Mouse (Mus musculus): ENCODE results near the gene B9d2. TPM values are rescaled to one million over a fixed set of nuclear protein-coding genes. Genes with fewer than 3 reads are reported as not detected.

B9d2 gene
- 44.3 and 47.9 TPM in 2 replicates for polyA plus RNA-seq (2014; fragmentation: Nextera tagmentation; extraction: Ambion mirVana)

DNA sequence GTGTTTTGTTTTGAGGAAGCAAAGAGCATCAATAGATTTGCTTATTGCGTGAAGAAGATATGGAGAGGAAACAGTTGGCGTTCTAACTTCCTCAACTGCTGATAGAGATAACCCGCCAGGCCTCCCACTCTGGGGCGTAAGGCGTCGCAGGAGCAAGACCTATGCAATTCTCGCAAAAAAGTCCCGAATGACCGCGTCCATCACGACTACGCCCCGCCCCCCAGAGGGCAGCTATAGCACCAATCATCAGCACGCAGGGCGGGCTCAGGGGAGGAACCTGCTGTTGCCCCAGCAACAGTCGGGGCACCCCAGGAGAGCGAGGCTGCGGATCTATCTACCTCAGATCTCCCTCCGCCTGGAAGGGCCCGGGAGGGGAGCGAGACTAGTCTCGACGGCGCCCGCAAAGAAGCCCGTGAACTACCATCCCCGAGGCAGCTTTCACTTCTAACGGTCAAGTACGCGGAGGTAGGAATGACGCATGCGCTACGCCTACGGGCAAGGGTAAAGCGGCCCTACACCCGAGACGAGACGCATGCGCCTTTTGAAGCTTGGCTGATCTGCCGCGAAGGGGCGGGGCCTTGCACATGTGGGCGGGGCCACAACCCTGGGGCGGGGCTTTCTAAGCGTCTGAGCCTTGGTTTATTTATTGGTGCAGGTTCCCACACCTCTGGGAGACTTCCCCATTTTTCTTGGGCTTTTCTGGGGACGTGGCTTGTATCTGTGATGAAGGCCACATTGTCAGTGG, at the start of gene B9d2:
TSS of gene B9d2 (plus strand) at position 267 of the 745 bp plus-strand sequence.
- peak within 1 kb of the TSS; percentile 58 for H3K4me2 ChIP-seq (ENCODE audit: low read length)
- peaks cover 10% of the 10 kb centered on the region for H3K4me1 ChIP-seq (ENCODE audit: control insufficient read depth, insufficient read depth, low read length)
- peak within 1 kb of the TSS; percentile 96 for H3K27ac ChIP-seq (replicated peaks; ENCODE audit: low read depth, low read length)
- H3K4me3 ChIP-seq (replicated peaks; ENCODE audit: low read depth, low read length) = peak within 1 kb of the TSS; percentile 63
- no peaks in the 10 kb centered on the region for H3K36me3 ChIP-seq (ENCODE audit: control insufficient read depth, insufficient read depth, low read length)
- H3K9me3 ChIP-seq (ENCODE audit: control insufficient read depth, low read length) = no peaks in the 10 kb centered on the region
- peak within 1 kb of the TSS; percentile 66 for H3K9ac ChIP-seq (replicated peaks; ENCODE audit: low read length)
- ATAC-seq (ENCODE audit: low FRiP score, low TSS enrichment) (peak; percentile 95), DNase-seq (peak; percentile 97)
- H3K27me3 ChIP-seq (ENCODE audit: control insufficient read depth, insufficient read depth, low read length) = peaks cover 2% of the 10 kb centered on the region; the same call in 1 of the 2 replicates
- under 1% methylated on average over 46 of the region's 46 CpGs for WGBS

DNA sequence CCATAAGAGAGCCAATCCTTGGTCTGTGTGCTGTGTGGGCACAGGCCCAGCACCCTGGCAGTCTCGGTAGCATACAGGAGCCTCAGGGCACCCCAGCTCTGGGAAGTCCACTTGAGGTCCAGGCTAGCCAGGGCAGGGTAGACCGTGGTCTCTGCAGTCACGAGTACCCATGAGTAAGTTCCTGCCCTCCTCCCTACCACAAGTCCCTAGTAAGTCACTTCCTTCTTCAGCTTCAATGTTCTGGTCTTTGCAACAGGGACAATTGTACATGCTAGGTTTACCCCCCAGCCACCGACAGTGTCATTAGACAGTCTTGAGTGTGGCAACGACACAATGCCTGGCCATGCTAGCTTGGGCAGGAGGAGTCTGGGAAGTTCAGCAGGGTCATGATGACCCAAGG, 47.9 kb upstream of the B9d2 start:
- Histone ChIP-seq H3K27ac (replicated peaks; ENCODE audit: low read depth, low read length) (no peak overlapping the region), H3K9ac (replicated peaks; ENCODE audit: low read length) (no peak overlapping the region), H3K4me1 (ENCODE audit: control insufficient read depth, insufficient read depth, low read length) (no peaks in the 10 kb centered on the region), H3K9me3 (ENCODE audit: control insufficient read depth, low read length) (no peaks in the 10 kb centered on the region), H3K27me3 (ENCODE audit: control insufficient read depth, insufficient read depth, low read length) (peaks cover 10% of the 10 kb centered on the region; the same call in 1 of the 2 replicates), H3K4me3 (replicated peaks; ENCODE audit: low read depth, low read length) (no peak overlapping the region), H3K4me2 (ENCODE audit: low read length) (no peak overlapping the region), H3K36me3 (ENCODE audit: control insufficient read depth, insufficient read depth, low read length) (peaks cover 75% of the 10 kb centered on the region)
- no peak for DNase-seq
- 91% methylated on average over 5 of the region's 5 CpGs for WGBS
- no peak for ATAC-seq (ENCODE audit: low FRiP score, low TSS enrichment)

DNA sequence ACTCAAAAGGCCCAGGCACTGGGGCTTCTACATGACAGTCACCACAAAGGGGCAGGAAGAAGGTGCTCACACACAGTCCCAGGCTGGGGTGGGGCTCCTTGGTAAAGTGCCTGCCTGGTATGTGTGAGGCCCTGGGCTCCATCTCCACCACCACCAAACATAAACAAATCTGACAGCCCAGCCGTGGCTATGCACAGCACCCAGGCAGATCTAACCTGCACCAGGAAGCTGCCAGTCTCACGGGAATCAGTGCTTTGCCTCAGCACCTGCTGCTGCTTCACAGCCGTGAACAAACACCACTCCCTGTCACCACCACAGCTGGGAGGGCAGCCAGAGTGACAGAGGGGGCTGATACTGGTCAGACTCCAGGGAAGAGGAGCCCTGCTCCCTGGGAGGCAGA, 44.2 kb upstream of the B9d2 start:
- DNase-seq = no peak
- H3K9me3 ChIP-seq (ENCODE audit: control insufficient read depth, low read length) = no peaks in the 10 kb centered on the region
- no peak for ATAC-seq (ENCODE audit: low FRiP score, low TSS enrichment)
- H3K27me3 ChIP-seq (ENCODE audit: control insufficient read depth, insufficient read depth, low read length) = no peaks in the 10 kb centered on the region
- no peak overlapping the region for H3K4me3 ChIP-seq (replicated peaks; ENCODE audit: low read depth, low read length)
- H3K4me1 ChIP-seq (ENCODE audit: control insufficient read depth, insufficient read depth, low read length) = no peaks in the 10 kb centered on the region
- H3K4me2 ChIP-seq (ENCODE audit: low read length) = no peak overlapping the region
- no peak overlapping the region for H3K27ac ChIP-seq (replicated peaks; ENCODE audit: low read depth, low read length)
- no peak overlapping the region for H3K9ac ChIP-seq (replicated peaks; ENCODE audit: low read length)
- 73% methylated on average over 3 of the region's 3 CpGs for WGBS
- peaks cover 80% of the 10 kb centered on the region for H3K36me3 ChIP-seq (ENCODE audit: control insufficient read depth, insufficient read depth, low read length)

DNA sequence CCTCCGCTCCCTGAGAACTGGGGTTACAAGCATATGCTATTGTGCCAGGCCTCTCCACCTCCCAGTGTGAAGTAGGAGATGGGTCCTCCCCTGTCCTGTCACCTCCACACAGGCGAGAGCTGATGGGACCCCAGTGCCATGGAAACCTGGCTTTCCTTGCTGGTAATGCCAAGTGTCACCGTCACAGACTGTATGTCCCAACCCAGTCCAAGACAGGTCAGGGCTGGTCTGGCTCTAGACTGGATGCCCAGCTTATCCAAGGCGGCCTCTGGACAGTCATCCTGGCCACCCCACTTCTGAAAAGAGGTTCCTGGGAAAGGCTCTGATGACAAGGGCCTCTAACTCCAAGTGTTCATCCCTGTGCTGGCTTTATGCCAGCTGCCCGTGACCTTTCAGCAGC, 43.5 kb upstream of the B9d2 start:
- H3K9ac ChIP-seq (replicated peaks; ENCODE audit: low read length) = no peak overlapping the region
- no peaks in the 10 kb centered on the region for H3K9me3 ChIP-seq (ENCODE audit: control insufficient read depth, low read length)
- no peak overlapping the region for H3K4me3 ChIP-seq (replicated peaks; ENCODE audit: low read depth, low read length)
- H3K4me1 ChIP-seq (ENCODE audit: control insufficient read depth, insufficient read depth, low read length) = no peaks in the 10 kb centered on the region
- no peak overlapping the region for H3K27ac ChIP-seq (replicated peaks; ENCODE audit: low read depth, low read length)
- H3K27me3 ChIP-seq (ENCODE audit: control insufficient read depth, insufficient read depth, low read length) = no peaks in the 10 kb centered on the region
- H3K4me2 ChIP-seq (ENCODE audit: low read length) = no peak overlapping the region
- no peak for ATAC-seq (ENCODE audit: low FRiP score, low TSS enrichment)
- DNase-seq = no peak
- 91% methylated on average over 5 of the region's 5 CpGs for WGBS
- peaks cover 79% of the 10 kb centered on the region for H3K36me3 ChIP-seq (ENCODE audit: control insufficient read depth, insufficient read depth, low read length)

DNA sequence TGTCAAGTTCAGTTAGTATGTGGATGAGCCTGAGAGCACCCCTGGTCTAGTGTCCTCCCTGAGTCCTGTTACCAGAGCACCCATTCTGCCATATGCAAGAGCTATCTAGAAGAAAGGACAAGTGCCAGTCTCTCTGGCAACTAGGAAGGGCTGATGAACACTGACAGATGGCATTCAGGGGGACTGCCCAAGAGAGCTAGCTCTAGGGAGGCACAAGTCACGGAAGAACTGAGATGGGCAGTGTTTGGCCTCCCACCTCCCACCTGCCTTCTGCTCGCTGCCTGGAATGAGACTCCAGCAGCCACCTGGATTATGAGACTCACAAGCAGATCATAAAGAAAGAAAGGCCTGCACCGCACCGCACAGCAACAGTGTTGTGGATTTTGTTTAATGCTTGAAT, 40.8 kb upstream of the B9d2 start:
- DNase-seq (no peak), ATAC-seq (ENCODE audit: low FRiP score, low TSS enrichment) (no peak)
- H3K27ac ChIP-seq (replicated peaks; ENCODE audit: low read depth, low read length) = no peak overlapping the region
- no peak overlapping the region for H3K4me3 ChIP-seq (replicated peaks; ENCODE audit: low read depth, low read length)
- 91% methylated on average over 4 of the region's 4 CpGs for WGBS
- no peaks in the 10 kb centered on the region for H3K27me3 ChIP-seq (ENCODE audit: control insufficient read depth, insufficient read depth, low read length)
- H3K4me1 ChIP-seq (ENCODE audit: control insufficient read depth, insufficient read depth, low read length) = no peaks in the 10 kb centered on the region
- no peak overlapping the region for H3K9ac ChIP-seq (replicated peaks; ENCODE audit: low read length)
- H3K9me3 ChIP-seq (ENCODE audit: control insufficient read depth, low read length) = no peaks in the 10 kb centered on the region
- H3K36me3 ChIP-seq (ENCODE audit: control insufficient read depth, insufficient read depth, low read length) = peaks cover 59% of the 10 kb centered on the region
- H3K4me2 ChIP-seq (ENCODE audit: low read length) = no peak overlapping the region

DNA sequence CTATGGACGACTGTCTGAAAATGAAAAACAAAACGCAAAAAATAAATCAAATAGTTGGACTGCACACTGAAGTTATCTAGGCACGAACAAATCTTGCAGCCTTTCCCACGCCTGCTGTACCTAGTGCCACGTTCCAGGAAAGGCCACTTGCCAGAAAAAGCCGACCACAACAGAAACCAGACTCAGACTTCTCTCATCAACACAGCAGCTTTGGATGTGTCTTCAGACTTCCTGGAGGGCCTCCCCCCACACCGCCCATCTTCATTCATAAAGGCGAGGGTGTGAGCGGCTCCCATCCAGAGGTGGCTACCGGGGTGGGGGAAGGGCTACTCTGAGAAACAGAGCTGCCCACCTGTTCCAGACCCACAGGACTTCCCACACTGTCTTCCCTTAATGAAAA, 36.4 kb upstream of the B9d2 start:
- Histone ChIP-seq H3K4me3 (replicated peaks; ENCODE audit: low read depth, low read length) (no peak overlapping the region), H3K27ac (replicated peaks; ENCODE audit: low read depth, low read length) (no peak overlapping the region), H3K36me3 (ENCODE audit: control insufficient read depth, insufficient read depth, low read length) (peaks cover 24% of the 10 kb centered on the region), H3K9me3 (ENCODE audit: control insufficient read depth, low read length) (no peaks in the 10 kb centered on the region), H3K9ac (replicated peaks; ENCODE audit: low read length) (no peak overlapping the region), H3K4me2 (ENCODE audit: low read length) (no peak overlapping the region), H3K27me3 (ENCODE audit: control insufficient read depth, insufficient read depth, low read length) (no peaks in the 10 kb centered on the region), H3K4me1 (ENCODE audit: control insufficient read depth, insufficient read depth, low read length) (no peaks in the 10 kb centered on the region)
- ATAC-seq (ENCODE audit: low FRiP score, low TSS enrichment) (no peak), DNase-seq (no peak)
- 84% methylated on average over 10 of the region's 10 CpGs for WGBS

DNA sequence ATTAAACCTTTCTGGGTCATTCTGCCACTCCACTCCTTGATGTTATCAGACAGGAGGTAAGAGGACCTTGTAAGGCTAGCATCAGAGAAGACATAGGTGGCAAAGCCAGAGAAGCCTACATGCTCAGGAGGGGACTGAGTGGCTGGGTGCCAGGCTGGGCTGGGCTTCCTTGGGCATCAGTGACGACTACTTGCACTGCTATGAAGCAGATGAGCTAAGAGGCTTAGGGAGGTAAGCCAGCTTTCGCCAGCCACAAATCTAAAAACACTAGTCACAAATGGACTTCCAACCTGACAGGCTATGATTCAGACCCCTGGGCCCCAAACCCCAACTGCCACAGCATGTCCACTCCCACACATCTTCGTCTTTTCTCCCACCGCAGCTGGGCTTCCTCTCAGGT, 35.9 kb upstream of the B9d2 start:
- Histone ChIP-seq H3K27ac (replicated peaks; ENCODE audit: low read depth, low read length) (no peak overlapping the region), H3K4me3 (replicated peaks; ENCODE audit: low read depth, low read length) (no peak overlapping the region), H3K9me3 (ENCODE audit: control insufficient read depth, low read length) (no peaks in the 10 kb centered on the region), H3K4me2 (ENCODE audit: low read length) (no peak overlapping the region), H3K36me3 (ENCODE audit: control insufficient read depth, insufficient read depth, low read length) (peaks cover 24% of the 10 kb centered on the region), H3K27me3 (ENCODE audit: control insufficient read depth, insufficient read depth, low read length) (no peaks in the 10 kb centered on the region), H3K9ac (replicated peaks; ENCODE audit: low read length) (no peak overlapping the region), H3K4me1 (ENCODE audit: control insufficient read depth, insufficient read depth, low read length) (no peaks in the 10 kb centered on the region)
- DNase-seq (no peak), ATAC-seq (ENCODE audit: low FRiP score, low TSS enrichment) (no peak)
- 82% methylated on average over 4 of the region's 4 CpGs for WGBS

DNA sequence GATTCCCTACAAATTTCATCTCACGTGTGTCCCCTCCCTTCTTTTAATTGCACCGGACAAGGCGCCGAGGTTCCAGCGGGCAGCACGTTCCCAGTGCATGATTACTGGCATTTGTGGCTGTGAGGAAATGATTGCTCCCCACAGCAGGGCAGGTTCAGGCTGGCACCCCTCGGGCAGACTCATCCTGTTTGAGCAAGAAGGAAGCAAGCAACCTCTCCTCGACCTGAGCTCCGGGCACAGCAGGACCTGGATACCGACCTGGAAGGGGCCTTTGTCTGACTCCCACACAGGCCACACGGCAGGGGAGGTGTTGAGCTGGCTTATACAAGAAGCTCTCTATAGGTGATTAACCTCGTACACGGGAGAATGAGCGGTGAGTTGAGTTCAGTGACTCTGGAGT, 35.5 kb upstream of the B9d2 start:
- peaks cover 20% of the 10 kb centered on the region for H3K36me3 ChIP-seq (ENCODE audit: control insufficient read depth, insufficient read depth, low read length)
- no peaks in the 10 kb centered on the region for H3K9me3 ChIP-seq (ENCODE audit: control insufficient read depth, low read length)
- ATAC-seq (ENCODE audit: low FRiP score, low TSS enrichment) (no peak), DNase-seq (no peak)
- H3K4me3 ChIP-seq (replicated peaks; ENCODE audit: low read depth, low read length) = no peak overlapping the region
- H3K27ac ChIP-seq (replicated peaks; ENCODE audit: low read depth, low read length) = no peak overlapping the region
- no peaks in the 10 kb centered on the region for H3K27me3 ChIP-seq (ENCODE audit: control insufficient read depth, insufficient read depth, low read length)
- no peaks in the 10 kb centered on the region for H3K4me1 ChIP-seq (ENCODE audit: control insufficient read depth, insufficient read depth, low read length)
- 51% methylated on average over 14 of the region's 14 CpGs for WGBS
- no peak overlapping the region for H3K4me2 ChIP-seq (ENCODE audit: low read length)
- no peak overlapping the region for H3K9ac ChIP-seq (replicated peaks; ENCODE audit: low read length)

DNA sequence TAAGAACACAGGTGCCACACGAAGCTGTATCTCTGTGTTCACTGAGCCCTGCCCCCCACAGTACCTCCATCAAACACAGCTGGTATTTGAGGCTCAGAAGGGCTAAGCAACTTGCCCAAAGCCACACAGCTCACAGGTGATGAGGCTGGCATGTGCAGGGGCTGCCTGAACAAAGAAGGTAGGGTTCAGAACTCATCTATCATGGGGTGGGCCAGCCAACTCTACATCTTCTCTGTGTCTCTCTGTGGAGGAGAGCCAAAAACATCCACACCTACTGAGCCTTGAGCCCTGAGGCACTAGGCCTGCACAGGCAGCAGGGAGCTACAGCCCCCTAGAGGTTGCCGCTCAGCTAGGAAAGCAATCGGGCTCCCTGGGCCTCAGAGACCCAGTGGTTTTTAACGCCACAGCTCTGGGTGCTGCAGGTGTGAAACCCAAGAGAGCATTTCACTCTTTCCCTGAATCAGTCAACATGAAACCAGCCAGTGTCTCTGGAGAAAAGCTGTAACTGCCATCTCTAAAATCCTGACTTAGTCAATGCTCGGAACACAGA, 32.9 kb upstream of the B9d2 start:
- 0 out of 2 replicates have a peak, but pooled peaks cover 8% of the 10 kb centered on the region for H3K36me3 ChIP-seq (ENCODE audit: control insufficient read depth, insufficient read depth, low read length)
- no peaks in the 10 kb centered on the region for H3K4me1 ChIP-seq (ENCODE audit: control insufficient read depth, insufficient read depth, low read length)
- H3K27me3 ChIP-seq (ENCODE audit: control insufficient read depth, insufficient read depth, low read length) = no peaks in the 10 kb centered on the region
- no peak overlapping the region for H3K4me3 ChIP-seq (replicated peaks; ENCODE audit: low read depth, low read length)
- no peak overlapping the region for H3K4me2 ChIP-seq (ENCODE audit: low read length)
- no peaks in the 10 kb centered on the region for H3K9me3 ChIP-seq (ENCODE audit: control insufficient read depth, low read length)
- H3K9ac ChIP-seq (replicated peaks; ENCODE audit: low read length) = no peak overlapping the region
- ATAC-seq (ENCODE audit: low FRiP score, low TSS enrichment) (no peak), DNase-seq (no peak)
- H3K27ac ChIP-seq (replicated peaks; ENCODE audit: low read depth, low read length) = no peak overlapping the region
- WGBS = 54% methylated on average over 5 of the region's 5 CpGs

All from midbrain, embryonic 14.5 days (tissue).